Mouse (Mus musculus) c-Kit-negative CD71-positive TER-119-positive erythroid progenitor cells, embryonic 14.5 days (primary cell): ENCODE results near the gene Ubl7.

Source experiments
- DNase-seq: peaks from one replicate; pipeline ENCODE4 v3.0.0-alpha.2; 2013; ENCODE audit warnings: low read depth, low spot score

The Ubl7 gene

DNA sequence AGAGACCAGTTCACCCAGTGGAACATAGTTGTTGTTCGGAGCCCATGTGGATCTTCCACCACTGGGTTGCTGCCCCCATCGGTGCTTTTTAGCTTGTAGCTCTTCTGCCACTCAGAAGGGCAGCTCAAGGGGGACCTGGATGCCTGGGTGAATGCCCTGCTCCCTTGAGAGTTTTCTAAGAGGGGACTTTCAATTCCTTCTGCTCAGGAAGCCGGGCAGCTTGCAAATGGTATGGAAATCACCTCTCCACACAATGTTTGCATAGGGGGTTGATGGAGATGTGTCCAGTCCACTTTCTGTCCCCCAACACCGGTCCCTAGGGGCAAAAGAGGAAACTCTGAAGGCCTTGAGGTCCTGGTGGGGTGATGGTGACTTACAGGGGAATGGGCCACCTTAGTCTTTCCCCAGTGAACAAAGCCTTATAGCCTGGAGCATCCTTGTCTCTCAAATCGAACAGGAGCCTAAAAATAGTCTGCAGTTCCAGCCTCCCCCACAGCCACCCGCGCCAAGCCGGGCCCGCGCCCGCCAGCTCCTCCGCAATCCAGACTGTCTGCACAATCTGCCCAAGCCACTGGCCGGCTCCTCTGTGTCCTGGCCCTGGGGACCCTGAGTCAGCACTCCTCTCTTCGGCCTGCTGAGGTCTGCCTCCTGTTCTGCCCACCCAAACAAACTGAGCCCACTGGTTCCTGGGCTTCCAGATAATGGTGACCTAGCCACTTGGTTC lies 56.6 kb downstream of the Ubl7 start:
- no peak for DNase-seq

DNA sequence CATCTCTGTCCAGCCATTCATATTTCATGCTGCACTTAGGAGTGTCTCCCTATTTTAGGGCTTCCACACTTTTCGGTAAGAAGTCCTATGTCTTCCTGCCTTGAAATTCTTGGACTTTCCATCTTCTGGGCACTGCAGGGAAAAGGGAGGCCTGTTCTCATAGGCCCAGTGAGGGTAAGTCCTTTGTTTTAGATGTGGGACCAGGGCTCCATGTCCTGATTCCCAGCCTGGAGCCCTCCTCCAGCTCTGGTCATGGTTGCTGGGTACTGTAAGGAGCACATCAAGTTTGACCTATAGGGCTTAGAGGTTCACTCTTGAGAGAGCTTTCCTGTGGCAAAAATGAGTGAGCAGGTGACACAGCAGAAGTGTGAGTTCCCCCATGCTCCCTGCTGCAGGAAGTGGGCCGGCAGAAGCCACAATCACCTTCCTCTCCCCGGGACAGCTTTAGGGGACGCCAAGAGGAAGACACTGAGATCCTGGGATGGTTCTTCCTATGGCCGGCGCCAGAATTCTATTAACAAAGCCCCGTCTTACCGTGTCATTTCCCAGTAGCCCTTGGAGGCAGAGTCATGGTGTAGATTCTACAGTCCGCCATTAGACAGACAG lies 57.5 kb downstream of the Ubl7 start:
- DNase-seq, result no peak

DNA sequence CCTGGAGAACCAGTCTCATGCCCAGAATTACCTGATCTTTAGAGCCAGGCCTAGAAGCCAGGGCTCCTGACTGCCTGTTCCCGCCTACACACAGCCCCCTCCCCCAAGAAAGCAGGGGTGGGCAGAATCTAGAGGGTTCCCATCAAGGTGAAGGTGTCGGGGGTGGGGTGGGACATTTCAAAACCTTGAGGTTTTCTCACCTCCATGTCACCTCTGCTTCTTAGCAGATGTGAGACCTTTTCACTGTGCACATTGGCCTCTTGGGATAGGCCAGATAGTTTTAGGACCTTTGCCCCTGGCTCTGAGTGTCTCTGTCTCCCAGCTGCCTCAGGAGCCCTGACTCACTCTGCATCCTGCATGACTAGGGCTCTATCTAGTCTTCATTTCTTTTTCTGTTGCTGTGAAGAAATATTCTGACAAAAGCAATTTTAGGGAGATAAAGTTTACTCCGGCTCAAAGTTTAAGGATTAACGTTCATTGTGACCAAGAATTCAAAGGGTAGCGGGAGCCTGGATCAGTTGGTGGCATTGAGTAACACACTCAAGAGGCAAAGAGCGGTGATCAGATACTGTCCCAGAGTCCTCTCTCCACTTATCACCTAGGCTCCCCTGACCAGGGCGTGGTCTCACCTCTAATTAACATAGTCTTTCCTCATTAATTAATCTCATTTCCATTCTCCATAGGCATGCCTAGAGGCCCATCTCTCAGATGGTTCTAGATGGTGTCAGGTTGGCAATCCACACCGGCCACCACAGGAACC lies 58.2 kb downstream of the Ubl7 start:
- no peak for DNase-seq

DNA sequence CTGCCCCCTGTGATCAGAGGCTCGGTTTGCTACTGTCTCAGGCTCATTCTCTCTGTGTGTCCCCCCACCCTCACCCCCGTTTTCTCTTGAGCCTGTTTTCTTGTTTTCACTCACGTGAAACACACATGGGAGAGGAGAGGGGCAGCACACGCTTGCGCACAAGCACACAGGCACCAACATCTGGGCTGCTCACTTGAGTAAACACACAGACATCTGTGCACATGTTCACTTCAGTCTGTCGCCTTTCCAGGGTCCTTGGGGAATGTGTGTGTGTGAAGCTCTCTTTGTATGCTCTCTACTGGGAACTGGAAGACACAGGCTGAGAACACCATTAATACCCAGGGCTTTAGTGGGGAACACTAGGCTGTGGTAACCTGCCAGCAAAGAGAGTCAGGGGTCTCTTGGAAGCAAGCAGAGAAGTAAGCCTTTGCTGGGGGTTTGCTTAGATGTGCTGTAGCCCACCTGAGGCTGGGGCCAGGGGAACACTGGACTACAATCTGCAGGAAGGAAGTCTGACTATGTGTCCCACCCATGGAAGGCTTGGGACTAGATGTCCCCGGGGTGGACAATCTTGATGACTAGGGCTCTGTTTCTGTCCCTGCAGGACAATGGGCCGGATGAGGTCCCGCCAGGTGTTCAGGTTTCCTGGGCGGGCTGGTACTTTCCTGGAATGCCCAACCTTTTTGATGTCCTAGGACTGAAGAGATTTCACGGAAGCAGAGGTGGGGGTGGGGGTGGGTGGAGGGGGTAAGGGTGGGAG lies 59.1 kb downstream of the Ubl7 start:
- no peak for DNase-seq

DNA sequence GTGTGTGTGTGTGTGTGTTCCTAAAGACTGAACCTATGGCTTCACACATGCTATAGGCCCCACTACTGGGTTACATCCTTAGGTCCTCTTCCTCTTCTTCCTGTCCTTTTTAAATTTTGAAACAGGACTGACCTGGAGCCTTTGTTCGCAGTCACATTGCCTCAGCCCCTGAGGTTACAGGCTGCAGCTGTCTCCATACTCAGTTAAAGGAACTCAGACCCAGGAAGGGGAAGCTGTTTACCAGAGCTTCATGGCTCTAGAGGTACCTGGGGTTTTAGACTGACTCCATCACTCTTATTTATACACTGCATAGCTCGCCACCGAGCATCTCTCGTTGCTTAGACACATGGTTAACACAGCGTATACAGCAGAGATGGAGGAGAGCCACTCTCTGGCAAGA lies 60.6 kb downstream of the Ubl7 start:
- no peak for DNase-seq

DNA sequence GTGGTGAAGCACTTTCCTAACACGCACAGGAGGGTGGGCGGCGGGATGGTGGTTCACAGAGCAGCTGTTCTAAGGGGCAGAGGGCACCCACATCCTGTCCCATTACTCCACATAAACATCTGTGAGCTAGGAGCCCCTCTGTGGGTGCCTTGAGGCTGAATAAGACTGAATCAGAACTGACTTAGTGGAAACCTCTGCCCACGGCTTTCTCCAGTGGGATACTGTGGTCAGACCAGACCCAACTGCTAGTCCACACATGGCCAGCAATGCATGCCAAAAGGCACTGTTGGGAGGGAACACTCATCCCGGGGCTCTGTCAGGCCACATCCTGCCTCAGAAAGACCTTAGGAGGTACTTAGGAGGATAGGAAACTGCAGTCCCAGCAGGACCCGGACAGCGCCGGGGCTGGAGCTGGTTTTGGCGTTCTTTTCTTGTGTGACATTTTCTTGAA lies 61.4 kb downstream of the Ubl7 start:
- no peak for DNase-seq

DNA sequence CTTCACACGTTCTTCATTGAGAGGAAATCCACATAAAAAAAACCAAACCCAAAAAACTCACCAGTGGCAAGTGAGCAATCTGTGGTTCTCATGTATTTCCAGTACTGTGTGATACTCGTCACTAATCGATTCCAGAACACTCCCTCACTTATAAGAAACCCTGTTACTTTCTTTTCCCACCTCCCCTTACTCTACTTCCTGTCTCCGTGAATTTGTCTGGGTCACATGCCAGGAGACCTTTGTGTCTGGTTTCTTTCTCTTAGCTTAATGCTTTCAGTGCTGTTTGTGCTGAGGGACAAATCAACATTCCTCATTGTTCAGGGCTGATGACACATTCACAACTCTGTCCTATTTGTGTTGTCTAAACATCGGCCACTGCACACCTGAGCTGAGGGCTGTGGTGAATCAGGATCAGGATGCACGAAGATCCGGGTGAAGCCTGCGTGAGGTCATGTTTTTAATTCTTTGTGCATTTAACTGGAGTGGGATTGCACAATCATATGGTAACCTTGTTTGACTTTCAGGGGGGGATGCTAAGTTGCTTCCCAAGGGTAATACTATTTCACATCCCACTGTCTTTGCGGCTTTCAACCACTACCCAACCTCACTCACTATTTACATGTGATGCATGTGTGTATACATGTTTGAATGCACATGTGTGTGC lies 62.1 kb downstream of the Ubl7 start:
- DNase-seq, result no peak

DNA sequence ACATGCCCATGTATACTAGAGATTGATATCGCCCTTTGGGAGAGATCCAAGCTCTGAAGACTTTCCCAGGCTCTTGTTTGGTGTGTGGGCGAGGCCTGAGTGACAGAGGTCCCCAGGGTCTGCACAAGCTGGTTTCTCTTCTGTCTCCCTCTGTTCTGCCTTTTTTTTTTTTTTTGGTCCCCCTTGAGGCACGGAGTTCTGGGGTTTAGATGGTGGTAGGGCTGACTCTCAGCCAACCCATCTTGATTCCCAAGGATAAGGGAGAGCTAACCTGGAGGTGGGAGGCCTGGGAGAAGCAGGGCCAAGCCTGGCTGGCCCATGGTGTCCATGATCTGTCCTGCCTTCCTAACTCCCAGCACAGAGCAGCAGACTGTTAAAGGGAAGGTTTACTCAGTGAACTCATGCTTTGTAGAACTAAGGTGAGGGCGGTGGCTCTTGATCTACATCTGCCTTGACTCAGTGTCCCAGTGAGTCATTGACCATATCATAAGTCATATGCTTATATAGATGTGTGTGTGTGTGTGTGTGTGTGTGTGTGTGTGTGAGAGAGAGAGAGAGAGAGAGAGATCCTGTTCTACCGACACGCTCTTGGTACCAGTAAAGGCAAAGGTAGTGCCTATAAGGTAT lies 62.8 kb downstream of the Ubl7 start:
- no peak for DNase-seq

DNA sequence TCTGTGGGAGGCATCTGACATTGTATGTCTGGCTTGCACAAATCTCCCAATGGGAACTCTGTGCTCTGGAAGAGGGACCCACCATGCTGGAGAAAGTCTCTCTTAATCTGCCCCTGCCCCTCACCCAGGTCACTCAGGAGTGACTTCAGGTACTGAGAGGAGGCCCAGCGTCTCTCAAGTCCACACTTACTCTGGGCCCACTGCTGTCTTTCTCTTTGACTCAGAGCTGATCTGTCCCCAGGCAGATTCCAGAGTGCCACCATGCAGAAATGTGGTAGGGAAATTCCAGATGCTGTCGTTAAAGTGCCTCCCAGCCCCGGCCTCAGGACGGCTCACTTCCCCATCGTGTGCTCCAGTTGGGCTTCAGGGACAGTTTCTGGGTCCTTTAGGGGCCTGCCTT lies 63.4 kb downstream of the Ubl7 start:
- DNase-seq, result no peak

DNA sequence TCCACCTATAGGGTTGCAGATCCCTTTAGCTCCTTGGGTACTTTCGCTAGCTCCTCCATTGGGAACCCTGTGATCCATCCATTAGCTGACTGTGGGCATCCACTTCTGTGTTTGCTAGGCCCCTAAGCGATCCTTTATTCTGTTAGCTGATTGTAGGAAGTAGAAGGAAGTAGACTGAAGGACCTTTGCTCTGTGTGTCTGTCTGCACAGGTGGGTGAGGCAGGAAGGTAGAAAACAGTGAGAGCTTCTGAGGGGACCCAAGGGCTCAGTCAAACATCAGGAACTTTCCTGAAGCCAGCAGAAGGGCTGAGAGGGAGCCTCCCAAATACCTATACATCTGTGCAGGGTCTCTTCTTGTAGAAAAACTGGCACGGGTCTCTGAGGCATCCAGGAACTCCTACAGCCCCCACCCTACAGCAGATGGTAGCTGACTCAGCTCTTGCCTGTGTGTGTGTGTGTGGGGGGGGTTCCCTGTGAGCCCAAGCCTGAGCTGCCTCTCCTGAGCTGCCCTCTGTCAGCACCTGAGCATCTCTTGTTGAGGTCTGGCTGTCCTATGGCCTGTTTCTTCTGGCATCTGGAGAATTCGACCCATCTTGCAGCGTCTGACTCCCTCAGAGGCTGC lies 64.5 kb downstream of the Ubl7 start:
- DNase-seq, result no peak

DNA sequence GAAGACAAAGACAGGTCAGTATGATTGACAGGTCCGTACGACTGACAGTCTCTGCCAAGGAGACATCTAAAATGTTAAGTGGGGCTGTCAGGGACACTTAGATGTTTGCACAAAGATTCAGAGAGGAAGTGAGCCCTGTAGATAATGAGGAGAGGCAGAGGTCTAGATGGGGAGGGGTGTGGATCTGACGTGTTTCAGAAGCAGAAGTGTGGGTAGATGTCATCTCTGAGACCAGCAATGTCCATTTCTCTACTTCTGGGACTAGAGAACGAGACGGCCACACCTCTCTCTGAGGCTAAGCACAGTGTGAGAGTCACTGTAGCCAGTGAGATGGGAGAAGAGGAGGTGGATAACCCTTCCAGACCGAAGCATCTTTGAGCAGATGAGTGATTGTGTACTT lies 67.2 kb downstream of the Ubl7 start:
- DNase-seq, result no peak

DNA sequence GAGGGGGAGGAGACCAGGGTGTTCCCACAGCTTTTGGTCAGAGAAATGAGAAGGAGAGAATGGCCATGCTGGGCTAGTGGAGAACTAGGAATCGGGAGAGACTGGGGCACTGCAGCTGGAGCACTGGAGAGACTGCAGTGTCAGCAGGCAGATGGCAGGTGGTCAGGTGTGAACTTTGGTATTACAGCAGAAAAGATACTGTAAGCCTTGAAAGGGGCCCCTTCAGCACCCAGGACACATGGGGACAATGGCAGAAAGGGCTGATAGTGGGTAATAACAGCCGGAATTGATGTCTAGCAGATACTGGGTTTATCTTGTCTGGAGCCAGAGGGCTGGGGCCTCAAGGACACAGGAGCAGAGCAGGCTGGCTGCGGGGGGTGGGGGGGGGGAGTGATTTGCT lies 68.1 kb downstream of the Ubl7 start:
- no peak for DNase-seq
